ENCODE assay signal across 1 mouse cellular context in genomic region chr4:135938858-135939257, GRCm38 (mm10).
TF ChIP-seq lines count a peak whose summit lies in the region.

No protein-coding gene starts in this region.

TF ChIP-seq in MEL, 35 proteins besides CTCF, POLR2A, EP300 and RAD21:
- TF ChIP-seq GATA1 (IDR thresholded peaks at IDR 0.05; ENCODE audit: low read depth, low read length): no peak
- 0 out of 2 replicates have a peak, but pooled peaks have one; percentile 10 for TF ChIP-seq TCF12 (IDR thresholded peaks at IDR 0.05; ENCODE audit: low read depth, low read length)
